Mouse (Mus musculus): ENCODE data around the gene Tshz3.

Tshz3 gene

DNA sequence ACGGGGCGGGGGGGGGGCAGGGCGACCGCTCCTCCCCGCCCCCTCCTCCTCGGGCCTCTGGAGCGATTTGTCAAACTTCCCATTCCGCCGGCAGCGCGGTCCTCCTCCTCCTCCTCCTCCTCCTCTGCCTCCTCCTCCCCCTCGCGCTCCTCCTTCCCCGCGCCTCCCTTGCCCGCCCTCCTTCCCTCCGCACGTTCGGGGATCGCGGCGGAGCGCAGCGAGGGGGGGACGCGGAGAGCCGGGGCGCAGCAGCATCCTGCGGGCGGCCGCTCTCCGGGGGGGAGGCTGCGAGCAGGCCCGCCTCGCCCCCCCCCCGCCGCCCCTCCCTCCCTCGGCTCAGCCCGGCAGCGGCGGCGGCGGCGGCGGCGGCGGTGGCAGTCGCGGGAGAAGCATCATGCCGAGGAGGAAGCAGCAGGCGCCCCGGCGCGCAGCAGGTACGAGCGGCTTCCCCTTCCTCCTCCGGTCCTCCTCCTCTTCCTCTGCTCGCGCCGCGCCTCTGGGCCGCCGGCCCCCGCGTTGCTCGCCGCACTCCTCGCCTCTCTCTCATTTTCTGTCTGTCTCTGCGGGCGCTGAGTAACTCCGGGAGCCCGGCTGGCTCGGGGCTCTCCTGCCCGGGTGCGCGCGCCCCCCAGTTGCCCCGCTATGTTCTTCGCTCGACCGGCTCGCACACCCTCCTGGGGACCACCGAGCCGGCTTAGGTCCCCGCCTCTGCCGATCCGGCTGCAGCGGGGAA, at the start of gene Tshz3:
Gene Tshz3 (plus strand): TSS at position 263 of the 733 bp plus-strand sequence.
- DNase-seq: peak; percentile 53

DNA sequence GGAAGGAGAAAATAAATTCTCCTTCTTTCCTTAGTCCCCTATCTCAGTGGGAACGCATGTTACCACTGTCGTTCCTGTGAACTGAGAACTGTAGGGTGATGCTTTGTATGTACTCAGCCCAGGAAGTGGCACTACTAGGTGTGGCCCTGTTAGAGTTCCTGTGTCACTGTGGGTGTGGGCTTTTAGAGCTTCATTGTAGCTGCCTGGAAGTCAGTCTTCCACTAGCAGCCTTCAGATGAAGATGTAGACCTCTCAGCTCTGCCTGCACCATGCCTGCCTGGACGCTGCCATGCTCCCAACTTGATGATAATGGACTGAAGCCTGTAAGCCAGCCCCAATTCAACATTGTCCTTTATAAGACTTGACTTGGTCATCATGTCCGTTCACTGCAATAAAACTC, 42.0 kb upstream of the Tshz3 start:
- no peak for DNase-seq

GRCm38 (mm10) chr7:36656401-36656800, 41.5 kb upstream of the Tshz3 start:
- DNase-seq: no peak

DNA sequence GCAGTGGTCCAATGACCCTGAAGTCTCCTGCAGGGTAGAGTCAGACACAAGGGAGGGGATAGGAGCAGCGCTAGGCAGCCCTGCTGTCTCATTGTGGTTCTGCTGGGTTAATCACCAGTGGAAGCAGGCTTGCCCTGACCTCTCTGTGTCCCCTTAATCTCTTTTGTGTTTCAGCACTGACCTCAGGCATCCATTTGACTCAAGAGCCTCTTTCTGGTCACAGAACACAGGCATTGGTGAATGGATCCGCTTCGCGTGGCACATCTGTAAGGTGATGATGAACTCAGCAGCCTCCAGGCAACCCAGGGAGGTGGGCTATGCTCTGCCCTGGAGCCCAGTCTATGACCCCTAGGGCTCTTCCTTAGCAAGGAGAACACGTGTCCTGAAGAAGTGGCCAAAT, 39.6 kb upstream of the Tshz3 start:
- no peak for DNase-seq

- no peak for DNase-seq
Measured at GRCm38 (mm10) chr7:36659265-36659664, 38.7 kb upstream of the Tshz3 start.

DNA sequence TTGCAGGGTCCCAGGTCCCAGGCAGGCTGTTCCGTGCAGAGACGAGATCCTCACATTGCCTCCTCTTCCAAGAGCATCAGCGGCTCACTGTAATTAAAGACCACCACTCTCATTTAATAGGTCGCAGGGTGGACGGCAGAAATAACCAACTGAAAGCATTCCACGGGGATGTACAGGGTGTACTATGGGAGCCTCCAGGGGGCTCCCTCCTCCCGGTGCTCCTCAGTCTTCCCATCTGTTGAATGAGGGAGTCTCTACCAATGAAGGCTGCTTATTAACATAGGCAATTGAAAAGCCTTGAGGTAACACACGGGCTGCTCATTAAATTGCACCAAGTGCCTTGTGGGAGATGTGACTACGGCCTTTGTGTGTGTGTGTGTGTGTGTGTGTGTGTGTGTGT, 37.3 kb upstream of the Tshz3 start:
- no peak for DNase-seq

DNA sequence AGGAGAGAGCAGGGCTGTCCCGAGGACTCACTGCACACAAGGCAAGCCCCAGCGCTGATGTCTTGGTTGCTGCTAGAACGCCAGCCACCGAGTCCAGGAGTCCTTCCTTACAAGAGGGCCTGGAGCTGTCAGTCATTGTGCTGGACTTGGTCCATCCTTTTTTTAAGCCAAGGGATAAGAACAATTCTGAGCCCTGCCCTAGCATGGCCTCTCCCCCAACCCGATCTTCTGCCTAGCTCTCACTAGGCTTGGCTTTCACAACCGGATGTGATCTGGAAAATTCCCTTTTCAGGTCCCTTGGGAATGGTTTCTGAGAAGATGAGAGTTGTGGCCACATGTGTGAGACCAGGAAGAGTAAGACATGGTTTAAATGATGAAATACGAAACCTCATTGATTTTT, 34.5 kb upstream of the Tshz3 start:
- peak; percentile 11 for DNase-seq

DNA sequence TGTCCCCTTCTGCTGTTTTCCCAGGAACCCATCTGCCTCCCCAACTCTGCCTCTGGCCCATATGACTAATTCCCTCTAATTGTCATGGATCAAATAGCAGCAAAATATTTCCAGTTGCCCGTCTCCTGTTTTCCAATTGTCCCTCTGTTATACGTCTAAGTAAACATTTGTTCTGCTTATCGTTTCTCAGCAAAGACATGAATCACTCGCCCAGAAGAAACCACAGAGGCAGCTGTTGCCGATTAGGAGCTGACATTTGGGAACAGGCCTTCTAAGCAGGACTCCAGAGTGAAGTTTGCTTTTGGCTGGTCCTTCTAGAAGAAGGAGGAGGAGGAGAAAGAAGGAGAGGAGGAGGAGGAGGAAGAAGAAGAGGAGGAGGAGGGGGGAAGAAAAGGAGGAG, 30.2 kb upstream of the Tshz3 start:
- no peak for DNase-seq

- no peak for DNase-seq
Measured at GRCm38 (mm10) chr7:36678031-36678430, 19.9 kb upstream of the Tshz3 start.

DNA sequence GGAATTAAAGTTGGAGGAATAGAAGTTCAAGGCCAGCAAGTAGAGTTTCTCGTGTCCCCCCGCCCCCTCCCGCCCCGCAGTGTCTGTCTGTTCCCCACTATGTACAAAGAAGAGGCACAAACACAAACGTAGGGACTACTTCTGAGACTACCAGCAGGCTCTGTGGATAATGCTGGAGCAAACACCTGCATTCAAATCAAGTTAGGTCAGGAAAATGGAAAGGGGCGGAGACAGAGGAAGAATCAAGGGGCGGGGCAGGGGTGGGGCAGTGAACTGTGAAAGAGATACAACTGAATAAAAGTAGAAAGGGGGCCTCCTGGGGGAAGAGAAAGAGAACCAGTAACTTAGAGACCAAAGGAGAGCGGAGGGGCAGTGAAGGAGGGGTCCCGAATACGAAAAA, 19.4 kb upstream of the Tshz3 start:
- DNase-seq: no peak

- DNase-seq: no peak
Measured at GRCm38 (mm10) chr7:36679031-36679618, 18.8 kb upstream of the Tshz3 start.

DNA sequence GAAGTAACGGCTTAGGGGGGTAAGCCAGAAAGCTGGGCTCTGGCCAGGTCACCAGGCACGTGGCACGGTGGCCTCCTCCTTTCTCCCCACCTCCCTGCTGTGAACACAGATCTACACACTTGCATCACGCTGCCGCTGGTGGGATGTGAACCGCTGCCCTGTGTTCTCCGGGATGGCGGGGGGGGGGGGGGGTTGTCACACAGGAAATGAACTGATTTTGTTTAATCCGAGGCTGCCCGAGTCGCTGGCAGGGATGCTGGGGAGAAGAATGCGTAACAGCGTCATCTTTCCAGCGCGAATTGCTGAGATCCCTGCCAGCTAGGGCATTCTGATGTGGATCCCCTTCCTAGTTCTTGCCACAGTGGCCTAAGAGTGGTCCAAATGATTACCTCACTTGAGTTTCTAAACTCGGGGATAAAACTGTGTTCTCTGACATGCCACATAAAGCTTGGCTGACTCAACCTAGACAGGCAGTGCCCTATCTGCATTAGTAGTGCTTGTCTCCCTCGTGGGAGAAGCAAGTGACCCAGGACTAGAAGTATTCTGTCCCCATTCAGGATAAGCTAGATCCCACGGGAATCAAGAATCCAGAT, 18.0 kb upstream of the Tshz3 start:
- DNase-seq: no peak

DNA sequence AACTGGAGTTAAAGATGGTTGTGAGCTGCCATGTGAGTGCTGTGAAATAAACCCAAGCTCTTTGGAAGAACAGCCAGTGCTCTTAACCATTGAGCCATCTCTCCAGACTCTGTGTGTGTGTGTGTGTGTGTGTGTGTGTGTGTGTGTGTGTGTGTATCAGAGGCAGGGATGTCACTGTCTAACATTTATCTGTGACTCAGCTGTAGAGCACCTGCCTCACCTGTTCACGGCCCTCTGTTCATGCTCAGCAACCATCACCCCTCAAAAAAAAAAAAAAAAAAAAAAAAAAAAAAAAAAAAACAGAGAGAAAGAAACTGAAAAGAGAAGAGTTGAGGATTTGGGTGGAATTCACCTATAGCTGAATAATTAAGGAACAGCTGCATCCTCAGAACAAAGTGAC, 10.4 kb upstream of the Tshz3 start:
- no peak for DNase-seq

DNA sequence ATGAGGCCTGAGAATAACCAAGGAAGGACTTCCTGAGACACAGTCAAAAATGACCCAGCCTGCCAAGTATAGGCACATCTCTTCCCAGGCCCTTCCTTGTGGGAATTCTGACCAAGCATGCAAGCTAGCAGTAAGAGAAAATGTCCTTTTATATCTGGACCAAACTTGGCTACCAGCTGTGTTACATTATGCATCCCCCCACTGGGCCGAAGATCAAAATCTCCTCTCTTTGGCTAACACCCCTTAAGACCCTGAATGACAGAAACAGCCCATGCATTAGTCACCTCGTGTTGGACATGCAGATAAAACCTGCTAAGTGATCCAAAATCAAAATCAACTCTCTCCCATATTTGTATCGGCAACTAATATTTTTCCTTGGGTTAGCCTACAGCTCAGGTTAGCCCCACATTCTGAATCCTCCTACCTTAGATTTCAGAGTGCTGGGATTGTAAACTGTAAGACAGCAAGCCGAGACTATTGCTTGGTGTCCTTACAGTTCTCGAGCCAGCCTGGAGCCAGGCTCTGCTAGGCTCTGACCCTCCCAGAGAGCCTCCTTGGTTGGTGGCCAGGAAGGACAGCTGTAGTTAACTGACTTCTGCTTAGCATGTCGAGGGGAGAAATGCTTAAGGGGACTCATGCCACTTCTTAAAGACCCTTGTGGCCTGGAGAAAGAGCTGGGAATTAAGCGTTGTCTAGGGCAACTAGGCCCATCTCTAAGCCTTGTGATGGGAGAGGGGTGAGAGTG, 8.7 kb upstream of the Tshz3 start:
- DNase-seq: no peak

GRCm38 (mm10) chr7:36690551-36690950, 7.4 kb upstream of the Tshz3 start:
- peak; percentile 22 for DNase-seq

- no peak for DNase-seq
Measured at GRCm38 (mm10) chr7:36691617-36692016, 6.3 kb upstream of the Tshz3 start.

DNA sequence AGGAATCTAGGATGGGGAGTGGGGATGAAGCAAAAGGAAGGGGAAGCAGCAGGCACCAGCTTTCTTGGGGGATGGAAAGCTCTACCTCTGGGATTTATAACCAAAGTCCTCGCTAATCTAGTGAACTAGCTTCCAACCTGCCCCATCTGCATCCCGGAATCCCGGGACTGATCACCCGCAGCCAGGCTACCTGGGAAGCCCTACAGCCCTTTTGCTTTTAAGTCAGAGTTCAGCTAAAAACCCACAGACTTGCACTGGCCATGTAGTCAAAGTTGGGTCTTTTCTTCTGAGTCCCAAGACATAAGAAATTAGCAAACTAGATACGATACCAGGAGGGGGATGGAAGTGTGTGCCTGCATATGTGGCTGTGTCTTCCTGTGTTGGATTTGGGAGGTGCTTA, 5.5 kb upstream of the Tshz3 start:
- DNase-seq: no peak

GRCm38 (mm10) chr7:36693081-36693480, 4.8 kb upstream of the Tshz3 start:
- no peak for DNase-seq

DNA sequence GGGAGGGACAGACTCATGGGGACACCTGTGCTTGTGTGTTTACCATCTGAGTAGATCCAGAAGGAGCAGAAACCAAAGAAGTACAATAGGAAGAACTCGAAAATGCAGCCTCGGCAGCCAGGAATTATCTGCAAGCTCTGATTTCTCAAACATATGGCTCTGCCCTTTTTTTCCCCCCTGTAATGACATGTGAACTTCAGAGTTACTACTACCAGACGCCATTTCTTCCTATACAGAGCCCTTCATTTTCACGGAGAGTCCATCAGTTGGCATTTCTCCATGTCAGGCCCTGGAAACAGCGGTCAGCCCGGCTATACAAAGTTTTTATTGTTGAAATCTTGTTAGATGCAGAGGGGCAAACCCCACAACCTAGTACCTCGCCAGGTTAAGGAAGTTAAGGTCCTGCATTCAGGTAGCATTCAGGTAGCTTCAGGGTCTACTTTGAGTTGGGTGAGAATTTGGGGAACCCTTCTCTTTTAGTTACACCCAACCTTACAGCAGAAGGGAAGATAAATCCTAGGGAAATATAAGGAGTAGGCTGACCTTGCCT, 3.2 kb upstream of the Tshz3 start:
- no peak for DNase-seq

- DNase-seq: no peak
Measured at GRCm38 (mm10) chr7:36695276-36695675, 2.6 kb upstream of the Tshz3 start.

DNA sequence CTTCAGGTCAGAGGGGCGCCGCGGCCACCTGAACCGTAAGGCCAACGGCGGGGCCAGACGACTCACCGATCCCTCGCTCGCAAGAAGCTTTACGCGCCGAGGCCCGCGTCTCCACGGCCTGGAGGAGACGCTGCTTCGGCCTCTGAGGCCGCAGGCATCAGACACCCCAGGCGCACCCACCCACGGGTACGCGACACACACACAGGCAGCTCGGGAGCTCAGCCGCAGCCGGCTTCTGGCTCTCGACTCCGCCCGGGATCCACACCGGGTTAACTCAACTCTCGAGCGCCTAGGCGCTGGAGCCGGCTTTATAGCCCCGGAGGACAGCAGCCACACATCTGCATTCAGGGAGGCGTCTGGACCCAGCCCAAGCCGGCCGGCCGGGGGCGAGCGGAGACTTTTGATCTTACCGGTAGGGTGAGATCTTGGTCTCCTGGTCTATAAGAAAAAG, 2.1 kb upstream of the Tshz3 start:
- peak; percentile 41 for DNase-seq

- DNase-seq: peak; percentile 51
Measured at GRCm38 (mm10) chr7:36696406-36697117, 1.4 kb upstream of the Tshz3 start.

Measured in kidney, adult 9 months (tissue).